Mouse (Mus musculus) forebrain, embryonic 15.5 days (tissue): Measurements from ENCODE around the gene Fam187b. TPM values are rescaled to one million over a fixed set of nuclear protein-coding genes. Genes with fewer than 3 reads are reported as not detected.

ENCODE experiments used
- ATAC-seq: fragments of 200-750 bp; cut with Nextera tagmentation; replicated peaks from 2 replicates; pipeline ENCODE4 v1.8.0; 2017; ENCODE audit warnings: mild to moderate bottlenecking, moderate TSS enrichment, moderate library complexity
- H3K27ac ChIP-seq: fragments of 300-500 bp; sonication (generic); replicated peaks from 2 replicates; pipeline ENCODE4 v1.5.1; 2015; ENCODE audit warnings: mild to moderate bottlenecking, inconsistent platforms
- H3K27me3 ChIP-seq: fragments of 300-500 bp; sonication (generic); 2 replicates; pipeline ENCODE4 v1.6.1; 2015; ENCODE audit warnings: inconsistent platforms
- H3K36me3 ChIP-seq: fragments of 300-500 bp; sonication (generic); 2 replicates; pipeline ENCODE4 v1.6.1; 2015; ENCODE audit warnings: mild to moderate bottlenecking, inconsistent platforms
- H3K4me1 ChIP-seq: fragments of 300-500 bp; sonication (generic); 2 replicates; pipeline ENCODE4 v1.6.1; 2015; ENCODE audit warnings: inconsistent platforms
- H3K4me2 ChIP-seq: fragments of 300-500 bp; sonication (generic); replicated peaks from 2 replicates; pipeline ENCODE4 v1.6.1; 2015; ENCODE audit warnings: mild to moderate bottlenecking, inconsistent platforms
- H3K4me3 ChIP-seq: fragments of 300-500 bp; sonication (generic); 2 replicates; pipeline ENCODE4 v1.5.1; 2015; ENCODE audit warnings: mild to moderate bottlenecking, inconsistent platforms
- H3K9ac ChIP-seq: fragments of 300-500 bp; sonication (generic); replicated peaks from 2 replicates; pipeline ENCODE4 v1.6.1; 2015; ENCODE audit warnings: mild to moderate bottlenecking, inconsistent platforms
- H3K9me3 ChIP-seq: fragments of 300-500 bp; sonication (generic); 2 replicates; pipeline ENCODE4 v1.6.1; 2016; ENCODE audit warnings: inconsistent platforms
- WGBS: fragments of 180-500 bp; shearing (Covaris S2); methylation state at CpG from one replicate; pipeline ENCODE4 v1.1.7; 2015; ENCODE audit warnings: mixed read lengths; 5-methylcytosine and 5-hydroxymethylcytosine counted together
- polyA plus RNA-seq: library from polyadenylated mRNA; unstranded; fragments of >200 nt; fragmentation: Nextera tagmentation; extraction: Ambion mirVana; gene quantifications from 2 replicates; pipeline ENCODE4 v1.2.1, GENCODE M21; 2015

Gene Fam187b
- polyA plus RNA-seq, 1 experiment from 2014 or later, result 0.62 TPM

DNA sequence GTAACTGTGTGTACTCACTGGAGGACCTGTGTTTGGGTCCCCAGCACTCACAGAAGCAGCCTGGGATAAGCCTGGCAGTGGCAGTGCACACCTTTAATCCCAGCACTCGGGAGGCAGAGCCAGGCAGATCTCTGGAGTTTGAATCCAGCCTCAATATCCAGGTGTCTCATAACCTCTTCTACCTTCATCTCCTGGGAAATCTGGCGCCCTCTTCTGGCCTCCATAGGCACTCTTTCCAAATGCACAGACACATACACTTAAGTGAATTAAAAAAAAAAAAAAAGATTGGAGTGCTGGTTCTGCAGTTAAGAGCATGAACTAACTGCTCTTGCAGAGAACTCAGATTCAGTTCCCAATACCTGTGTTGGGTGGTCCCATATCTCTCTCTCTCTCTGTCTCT is 57.1 kb downstream of the Fam187b start:
- Histone ChIP-seq H3K4me3 (no peak overlapping the region), H3K4me1 (no peaks in the 10 kb centered on the region), H3K36me3 (no peaks in the 10 kb centered on the region), H3K9ac (no peak overlapping the region), H3K4me2 (no peak overlapping the region), H3K9me3 (no peaks in the 10 kb centered on the region), H3K27me3 (no peaks in the 10 kb centered on the region), H3K27ac (no peak overlapping the region)
- WGBS, result 80% methylated on average over 2 of the region's 2 CpGs
- ATAC-seq, result no peak

- Histone ChIP-seq H3K27ac (no peak overlapping the region), H3K9me3 (no peaks in the 10 kb centered on the region)
- 83% methylated on average over 7 of the region's 7 CpGs for WGBS
Observed at GRCm38 (mm10) chr7:31031731-31032130, 58.1 kb downstream of the Fam187b start.

GRCm38 (mm10) chr7:31033409-31034165 is 60.0 kb downstream of the Fam187b start:
- H3K36me3 ChIP-seq, result no peaks in the 10 kb centered on the region
- no peak overlapping the region for H3K9ac ChIP-seq
- H3K4me3 ChIP-seq, result no peak overlapping the region
- no peaks in the 10 kb centered on the region for H3K27me3 ChIP-seq
- no peak overlapping the region for H3K27ac ChIP-seq
- no peak for ATAC-seq
- no peaks in the 10 kb centered on the region for H3K4me1 ChIP-seq
- H3K9me3 ChIP-seq, result no peaks in the 10 kb centered on the region
- no peak overlapping the region for H3K4me2 ChIP-seq
- 78% methylated on average over 9 of the region's 9 CpGs for WGBS

More at GRCm38 (mm10) chr7:31031731-31032130, 58.1 kb downstream of the Fam187b start:
- ATAC-seq, result no peak
- H3K4me1 ChIP-seq, result no peaks in the 10 kb centered on the region
- H3K27me3 ChIP-seq, result no peaks in the 10 kb centered on the region
- no peaks in the 10 kb centered on the region for H3K36me3 ChIP-seq
- no peak overlapping the region for H3K9ac ChIP-seq
- no peak overlapping the region for H3K4me3 ChIP-seq
- no peak overlapping the region for H3K4me2 ChIP-seq

- no peak overlapping the region for H3K4me3 ChIP-seq
- no peaks in the 10 kb centered on the region for H3K9me3 ChIP-seq
- ATAC-seq, result no peak
- no peak overlapping the region for H3K4me2 ChIP-seq
- H3K36me3 ChIP-seq, result no peaks in the 10 kb centered on the region
- H3K27ac ChIP-seq, result no peak overlapping the region
- WGBS, result 62% methylated on average over 11 of the region's 11 CpGs
- no peaks in the 10 kb centered on the region for H3K4me1 ChIP-seq
- no peaks in the 10 kb centered on the region for H3K27me3 ChIP-seq
- no peak overlapping the region for H3K9ac ChIP-seq
Observed at GRCm38 (mm10) chr7:31034789-31035188, 61.2 kb downstream of the Fam187b start.

- no peak overlapping the region for H3K4me2 ChIP-seq
- H3K9me3 ChIP-seq, result no peaks in the 10 kb centered on the region
- H3K4me1 ChIP-seq, result no peaks in the 10 kb centered on the region
- H3K27me3 ChIP-seq, result 0 out of 2 replicates have a peak, but pooled peaks cover 2% of the 10 kb centered on the region
- no peak overlapping the region for H3K4me3 ChIP-seq
- no peaks in the 10 kb centered on the region for H3K36me3 ChIP-seq
- no peak overlapping the region for H3K27ac ChIP-seq
- H3K9ac ChIP-seq, result no peak overlapping the region
- 83% methylated on average over 11 of the region's 11 CpGs for WGBS
- no peak for ATAC-seq
Observed at GRCm38 (mm10) chr7:31035291-31035690, 61.7 kb downstream of the Fam187b start.

DNA sequence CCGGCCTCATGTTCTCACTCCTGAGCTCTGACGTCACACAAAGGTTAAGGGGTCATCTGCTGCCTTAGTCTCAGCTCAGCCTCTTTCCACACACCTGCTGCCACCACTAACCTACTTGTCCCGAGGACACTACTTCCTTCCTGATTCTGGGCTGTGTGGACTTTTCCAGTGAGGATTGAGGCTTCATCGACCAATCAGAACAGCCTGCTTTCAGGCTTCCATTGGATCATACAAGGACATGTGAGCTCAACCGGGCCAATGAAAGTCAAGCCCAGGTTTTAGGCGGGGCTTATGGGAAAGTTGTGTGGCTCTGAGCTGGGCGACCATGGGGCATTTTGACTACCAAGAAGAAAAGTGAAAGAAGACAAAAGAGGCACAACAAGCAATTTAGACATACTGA is 63.3 kb downstream of the Fam187b start:
- no peak for ATAC-seq
- Histone ChIP-seq H3K27me3 (peaks cover 14% of the 10 kb centered on the region; the same call in 1 of the 2 replicates), H3K4me2 (no peak overlapping the region), H3K36me3 (no peaks in the 10 kb centered on the region), H3K4me3 (no peak overlapping the region), H3K27ac (no peak overlapping the region), H3K9me3 (no peaks in the 10 kb centered on the region), H3K4me1 (peaks cover 3% of the 10 kb centered on the region; the same call in 1 of the 2 replicates), H3K9ac (no peak overlapping the region)
- WGBS, result 85% methylated on average over 7 of the region's 7 CpGs

DNA sequence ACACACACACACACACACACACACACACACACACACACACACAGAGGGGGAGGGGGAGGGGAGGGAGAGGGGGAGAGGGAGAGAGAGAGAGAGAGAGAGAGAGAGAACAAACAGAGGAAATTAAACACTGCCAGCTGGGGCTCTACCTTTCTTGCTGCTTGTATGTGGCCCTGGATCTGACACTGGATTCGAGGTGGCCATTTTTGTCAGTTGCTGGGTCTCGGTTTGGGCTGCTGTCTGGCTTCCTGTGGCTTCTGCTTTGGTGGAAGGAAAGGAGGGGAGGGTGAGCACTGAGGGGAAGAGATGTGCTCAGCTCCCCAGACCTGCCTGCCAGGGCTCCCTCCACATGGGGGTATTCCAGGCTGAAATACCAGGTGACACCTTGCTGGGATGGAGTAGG is 64.1 kb downstream of the Fam187b start:
- H3K4me3 ChIP-seq, result no peak overlapping the region
- no peak overlapping the region for H3K27ac ChIP-seq
- peaks cover 22% of the 10 kb centered on the region for H3K27me3 ChIP-seq
- ATAC-seq, result no peak
- no peak overlapping the region for H3K9ac ChIP-seq
- H3K9me3 ChIP-seq, result no peaks in the 10 kb centered on the region
- H3K36me3 ChIP-seq, result no peaks in the 10 kb centered on the region
- H3K4me2 ChIP-seq, result no peak overlapping the region
- 86% methylated on average over 2 of the region's 2 CpGs for WGBS
- peaks cover 6% of the 10 kb centered on the region; the same call in 1 of the 2 replicates for H3K4me1 ChIP-seq

DNA sequence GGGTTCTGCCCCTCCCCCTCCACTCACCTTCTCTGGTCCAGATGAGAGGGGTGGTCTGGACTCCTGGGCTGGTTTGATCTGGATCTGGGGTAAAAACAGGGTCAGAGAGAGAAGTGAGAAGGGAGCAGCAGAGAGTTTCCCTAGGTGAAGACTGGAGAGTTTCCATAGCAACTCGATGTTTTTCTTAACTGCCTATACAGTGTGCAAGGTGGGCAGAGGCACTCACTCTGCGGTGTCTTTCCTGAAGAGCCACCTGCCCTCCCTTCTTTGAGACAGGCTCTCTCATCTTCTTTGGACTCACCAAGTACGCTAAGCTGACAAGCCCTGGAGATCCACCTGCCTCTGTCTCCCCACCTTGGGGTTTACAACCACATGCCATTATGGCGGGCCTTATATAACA is 65.4 kb downstream of the Fam187b start:
- Histone ChIP-seq H3K9ac (no peak overlapping the region), H3K27ac (no peak overlapping the region), H3K9me3 (no peaks in the 10 kb centered on the region), H3K4me1 (peaks cover 6% of the 10 kb centered on the region; the same call in 1 of the 2 replicates), H3K4me3 (no peak overlapping the region), H3K27me3 (peaks cover 29% of the 10 kb centered on the region), H3K4me2 (no peak overlapping the region), H3K36me3 (no peaks in the 10 kb centered on the region)
- ATAC-seq, result no peak
- WGBS, result 92% methylated on average over 4 of the region's 4 CpGs

Other genes starting within 250 kb of the Fam187b start
- 197 and 199 TPM in 2 replicates for gene Tmem147, start 244.2 kb upstream of the Fam187b start, polyA plus RNA-seq
- 1.1 TPM in 2 replicates for gene Gapdhs, start 230.1 kb upstream of the Fam187b start, polyA plus RNA-seq
- gene Sbsn, start 222.3 kb upstream of the Fam187b start, polyA plus RNA-seq, result 1.6 and 2.0 TPM in 2 replicates
- gene Dmkn, start 210.0 kb upstream of the Fam187b start, polyA plus RNA-seq, result 0.26 and 0.74 TPM in 2 replicates
- gene Krtdap, start 185.9 kb upstream of the Fam187b start, polyA plus RNA-seq, result 1.3 TPM in 1 of 2 replicates, not detected in the other
- 0.17 and 0.24 TPM in 2 replicates for gene Ffar2, start 150.0 kb upstream of the Fam187b start, polyA plus RNA-seq
- gene Ffar3, start 117.6 kb upstream of the Fam187b start, polyA plus RNA-seq, result not detected in 2 replicates
- not detected in 2 replicates for gene Ffar1, start 112.2 kb upstream of the Fam187b start, polyA plus RNA-seq
- not detected in 2 replicates for gene Cd22, start 93.4 kb upstream of the Fam187b start, polyA plus RNA-seq
- 0.77 and 1.0 TPM in 2 replicates for gene Mag, start 58.9 kb upstream of the Fam187b start, polyA plus RNA-seq
- gene Hamp2, start 49.1 kb upstream of the Fam187b start, polyA plus RNA-seq, result not detected in 2 replicates
- gene Hamp, start 29.8 kb upstream of the Fam187b start, polyA plus RNA-seq, result not detected in 2 replicates
- 24.8 and 28.9 TPM in 2 replicates for gene Usf2, start 17.0 kb upstream of the Fam187b start, polyA plus RNA-seq
- 16.0 and 20.0 TPM in 2 replicates for gene Lsr, start 326 bp upstream of the Fam187b start, polyA plus RNA-seq
- gene Fxyd5, start 68.7 kb downstream of the Fam187b start, polyA plus RNA-seq, result 13.4 and 14.7 TPM in 2 replicates
- 49.2 and 60.4 TPM in 2 replicates for gene Fxyd7, start 77.7 kb downstream of the Fam187b start, polyA plus RNA-seq
- gene Fxyd1, start 83.4 kb downstream of the Fam187b start, polyA plus RNA-seq, result 8.2 and 14.7 TPM in 2 replicates
- gene Lgi4, start 85.6 kb downstream of the Fam187b start, polyA plus RNA-seq, result 0.20 and 0.26 TPM in 2 replicates
- not detected in 2 replicates for gene Fxyd3, start 102.9 kb downstream of the Fam187b start, polyA plus RNA-seq
- 0.36 TPM in 1 of 2 replicates, not detected in the other for gene Hpn, start 141.5 kb downstream of the Fam187b start, polyA plus RNA-seq
- 4.3 and 4.4 TPM in 2 replicates for gene Scn1b, start 153.2 kb downstream of the Fam187b start, polyA plus RNA-seq
- gene Gramd1a, start 182.1 kb downstream of the Fam187b start, polyA plus RNA-seq, result 246 TPM in 2 replicates